Mouse (Mus musculus) kidney, adult 2 months (tissue): ENCODE data around the gene Metap1d.

Experiments
- CTCF ChIP-seq: fragments of 200-500 bp; conservative IDR thresholded peaks from 2 replicates; pipeline ENCODE4 v1.5.1; 2011; ENCODE audit warnings: low read depth, mild to moderate bottlenecking, control low read depth, low read length, moderate library complexity, mixed read lengths; ENCODE audit not compliant: insufficient read depth, insufficient read length
- POLR2A ChIP-seq: fragments of 200-500 bp; IDR thresholded peaks from one replicate; pipeline ENCODE4 v1.6.1; 2011; ENCODE audit warnings: low read depth, low read length, control low read depth

- TF ChIP-seq POLR2A (no peak), CTCF (no peak)
These were observed 74.4 kb downstream of the Metap1d start for GRCm38 (mm10) chr2:71527323-71528013.
